Mouse (Mus musculus): ENCODE data around the gene Tcp11. TPM values are rescaled to one million over a fixed set of nuclear protein-coding genes. Genes with fewer than 3 reads are reported as not detected.
A peak's percentile ranks its signal among the peaks of the same experiment; 100 is the strongest.

The Tcp11 gene
- total RNA-seq, 2 experiments from 2014 or later = 0.61 to 0.88 TPM

GRCm38 (mm10) chr17:28101902-28102319 lies 21.5 kb upstream of the Tcp11 start:
- no peak for TF ChIP-seq CTCF (IDR thresholded peaks at IDR 0.05)
- intact Hi-C loops (cut with DNase I) = no loop called here
- no peak overlapping the region for H3K4me3 ChIP-seq
- no peak overlapping the region for H3K27ac ChIP-seq
- no peak for DNase-seq (ENCODE audit: extremely low spot score in 1 of 2, low spot score in 2 of 2)

- intact Hi-C loops (cut with DNase I) = no loop called here
- no peak for TF ChIP-seq CTCF (IDR thresholded peaks at IDR 0.05)
- no peak overlapping the region for H3K27ac ChIP-seq
Measured at GRCm38 (mm10) chr17:28101284-28101887, 20.9 kb upstream of the Tcp11 start.

DNA sequence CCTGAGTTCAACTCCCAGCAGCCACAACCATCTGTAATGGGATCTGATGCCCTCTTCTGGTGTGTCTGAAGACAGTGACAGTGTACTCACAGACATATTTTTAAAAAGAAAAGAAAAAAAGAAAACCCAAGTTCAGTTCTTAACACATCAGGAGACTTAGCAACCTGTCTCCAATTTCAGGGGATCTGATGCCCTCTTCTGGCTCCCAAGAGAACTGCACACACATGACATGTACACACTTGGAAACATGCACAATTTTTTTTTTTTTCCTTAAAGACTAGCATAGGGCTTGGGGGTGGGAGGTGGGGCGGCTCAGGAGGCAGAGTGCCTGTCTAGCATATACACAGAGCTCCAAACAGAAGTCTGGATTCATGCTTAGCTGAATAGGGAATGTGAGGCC lies 20.2 kb upstream of the Tcp11 start:
- intact Hi-C loops (cut with DNase I) = no loop called here
- H3K27ac ChIP-seq = no peak overlapping the region
- H3K4me3 ChIP-seq = no peak overlapping the region
- no peak for DNase-seq (ENCODE audit: extremely low spot score in 1 of 2, low spot score in 2 of 2)
- no peak; the same call in none of the 2 replicates for TF ChIP-seq CTCF (IDR thresholded peaks at IDR 0.05)

More at GRCm38 (mm10) chr17:28101284-28101887, 20.9 kb upstream of the Tcp11 start:
- no peak for DNase-seq (ENCODE audit: extremely low spot score in 1 of 2, low spot score in 2 of 2)
- H3K4me3 ChIP-seq = no peak overlapping the region

GRCm38 (mm10) chr17:28099086-28099485 lies 18.6 kb upstream of the Tcp11 start:
- no peak for TF ChIP-seq CTCF (IDR thresholded peaks at IDR 0.05)

GRCm38 (mm10) chr17:28097308-28097707 lies 16.9 kb upstream of the Tcp11 start:
- no peak for DNase-seq (ENCODE audit: extremely low spot score in 1 of 2, low spot score in 2 of 2)
- Histone ChIP-seq H3K4me3 (no peak overlapping the region), H3K27ac (no peak overlapping the region)
- no peak for TF ChIP-seq CTCF (IDR thresholded peaks at IDR 0.05)
- intact Hi-C loops (cut with DNase I) = no loop called here

More at GRCm38 (mm10) chr17:28099086-28099485, 18.6 kb upstream of the Tcp11 start:
- no peak overlapping the region for H3K27ac ChIP-seq
- H3K4me3 ChIP-seq = no peak overlapping the region
- intact Hi-C loops (cut with DNase I) = no loop called here
- DNase-seq (ENCODE audit: extremely low spot score in 1 of 2, low spot score in 2 of 2) = no peak

DNA sequence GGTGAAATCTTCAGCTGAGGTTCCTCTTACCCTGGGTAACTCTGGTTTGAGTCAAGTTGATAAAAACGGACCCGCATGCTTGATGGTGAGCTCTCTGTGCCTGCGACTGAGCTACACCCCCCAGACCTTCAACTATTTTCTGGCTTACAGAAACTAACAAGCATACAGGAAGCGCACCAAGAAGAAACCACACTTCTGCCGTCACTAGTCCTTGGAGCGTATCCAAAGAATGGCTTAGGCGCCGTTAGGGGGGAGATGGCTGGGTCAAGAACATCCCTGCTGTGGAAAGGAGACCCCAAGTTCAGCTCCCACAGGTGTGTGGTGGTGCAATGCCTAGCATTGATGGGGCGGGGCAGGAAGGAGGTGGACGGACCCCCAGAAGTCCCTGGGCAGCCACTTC lies 16.0 kb upstream of the Tcp11 start:
- intact Hi-C loops (cut with DNase I) = no loop called here
- Histone ChIP-seq H3K4me3 (no peak overlapping the region), H3K27ac (no peak overlapping the region)
- no peak for TF ChIP-seq CTCF (IDR thresholded peaks at IDR 0.05)
- DNase-seq (ENCODE audit: extremely low spot score in 1 of 2, low spot score in 2 of 2) = no peak

- intact Hi-C loops (cut with DNase I) = no loop called here
- Histone ChIP-seq H3K4me3 (no peak overlapping the region), H3K27ac (no peak overlapping the region)
- no peak for DNase-seq (ENCODE audit: extremely low spot score in 1 of 2, low spot score in 2 of 2)
- TF ChIP-seq CTCF (IDR thresholded peaks at IDR 0.05) = no peak; the same call in 1 of the 2 replicates
Measured at GRCm38 (mm10) chr17:28093837-28094236, 13.4 kb upstream of the Tcp11 start.

- no peak overlapping the region for H3K4me3 ChIP-seq
- DNase-seq (ENCODE audit: extremely low spot score in 1 of 2, low spot score in 2 of 2) = no peak
- peak; percentile 6; the same call in 1 of the 2 replicates for TF ChIP-seq CTCF (IDR thresholded peaks at IDR 0.05)
- intact Hi-C loops (cut with DNase I) = no loop called here
- H3K27ac ChIP-seq = no peak overlapping the region
Measured at GRCm38 (mm10) chr17:28092297-28092696, 11.9 kb upstream of the Tcp11 start.

- DNase-seq (ENCODE audit: extremely low spot score in 1 of 2, low spot score in 2 of 2) = no peak
- Histone ChIP-seq H3K4me3 (no peak overlapping the region), H3K27ac (no peak overlapping the region)
- intact Hi-C loops (cut with DNase I) = loop anchor here (10.0 kb wide), 1 partner anchor 216 kb away; no protein-coding TSS in a partner anchor
- no peak for TF ChIP-seq CTCF (IDR thresholded peaks at IDR 0.05)
Measured at GRCm38 (mm10) chr17:28088718-28089117, 8.3 kb upstream of the Tcp11 start.

DNA sequence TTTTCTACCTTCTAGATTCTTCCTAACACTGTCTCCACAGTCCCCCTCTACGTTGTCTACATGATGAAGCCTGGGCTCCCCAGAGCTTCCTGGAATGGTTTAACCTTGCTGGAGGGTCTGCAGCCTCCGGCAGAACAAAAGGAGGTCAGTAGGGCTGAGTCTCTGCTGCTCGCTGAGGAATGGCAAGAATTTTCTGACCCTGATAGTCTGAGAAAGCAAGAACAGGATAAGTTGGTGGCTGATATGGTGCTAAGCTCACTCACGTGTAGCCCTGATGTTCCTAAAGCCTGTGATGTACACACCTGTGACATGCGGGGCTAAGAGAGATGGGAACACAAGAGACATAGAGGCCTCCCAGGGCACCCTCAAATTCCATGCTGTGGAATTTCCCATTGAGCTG lies 7.0 kb upstream of the Tcp11 start:
- intact Hi-C loops (cut with DNase I) = loop anchor here (10.0 kb wide), 1 partner anchor 217 kb away; no protein-coding TSS in a partner anchor

GRCm38 (mm10) chr17:28084964-28085363 lies 4.5 kb upstream of the Tcp11 start:
- intact Hi-C loops (cut with DNase I) = loop anchor here (1.0 to 10.0 kb wide), 3 partner anchors 48 to 220 kb away; no protein-coding TSS in a partner anchor
- TF ChIP-seq CTCF (IDR thresholded peaks at IDR 0.05) = peak; percentile 98
- DNase-seq (ENCODE audit: extremely low spot score in 1 of 2, low spot score in 2 of 2) = peak; percentile 88 to 89
- no peak overlapping the region for H3K4me3 ChIP-seq
- H3K27ac ChIP-seq = no peak overlapping the region

More for the DNA sequence above, 7.0 kb upstream of the Tcp11 start:
- no peak for TF ChIP-seq CTCF (IDR thresholded peaks at IDR 0.05)
- Histone ChIP-seq H3K4me3 (no peak overlapping the region), H3K27ac (no peak overlapping the region)
- no peak for DNase-seq (ENCODE audit: extremely low spot score in 1 of 2, low spot score in 2 of 2)

DNA sequence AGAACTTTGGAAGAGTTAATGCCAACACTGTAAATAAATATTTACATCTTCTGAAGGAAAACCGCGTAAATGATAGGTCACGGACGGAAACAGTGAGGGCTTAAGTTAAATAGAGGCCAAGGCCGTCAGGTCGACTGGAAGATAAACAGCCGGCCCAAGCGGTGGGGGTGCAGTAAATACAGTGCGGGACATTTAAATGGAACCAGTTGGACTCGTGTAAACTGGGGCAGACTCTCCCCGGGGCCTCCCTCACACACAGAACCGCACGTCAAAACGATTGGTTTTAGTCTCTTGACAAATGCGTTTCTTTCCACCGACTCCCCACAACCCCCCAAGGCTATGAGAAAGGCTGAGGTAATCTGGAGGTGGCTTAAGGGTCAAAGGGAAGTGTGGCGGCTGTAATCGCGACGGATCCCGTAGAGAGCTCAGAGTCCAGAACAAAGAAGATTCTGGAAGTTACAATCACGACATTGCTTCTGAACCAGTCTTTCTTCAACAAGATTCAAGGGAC lies 4.0 kb upstream of the Tcp11 start:
- Histone ChIP-seq H3K27ac (no peak overlapping the region), H3K4me3 (no peak overlapping the region)
- TF ChIP-seq CTCF (IDR thresholded peaks at IDR 0.05) = no peak
- no peak for DNase-seq (ENCODE audit: extremely low spot score in 1 of 2, low spot score in 2 of 2)
- intact Hi-C loops (cut with DNase I) = loop anchor here (10.0 kb wide), 1 partner anchor 220 kb away; no protein-coding TSS in a partner anchor
